Mouse (Mus musculus): ENCODE data around the gene Trpm1.

Gene Trpm1

GRCm38 (mm10) chr7:64212870-64213269, 59.2 kb downstream of the Trpm1 start:
- CTCF ChIA-PET, result no interaction called here
- POLR2A ChIA-PET, result interaction anchor here in 2 of 4 experiments (0.6 to 2.3 kb wide), 2 partner anchors 19 to 28 kb away, joined by 3 to 12 read pairs; no protein-coding TSS in a partner anchor

DNA sequence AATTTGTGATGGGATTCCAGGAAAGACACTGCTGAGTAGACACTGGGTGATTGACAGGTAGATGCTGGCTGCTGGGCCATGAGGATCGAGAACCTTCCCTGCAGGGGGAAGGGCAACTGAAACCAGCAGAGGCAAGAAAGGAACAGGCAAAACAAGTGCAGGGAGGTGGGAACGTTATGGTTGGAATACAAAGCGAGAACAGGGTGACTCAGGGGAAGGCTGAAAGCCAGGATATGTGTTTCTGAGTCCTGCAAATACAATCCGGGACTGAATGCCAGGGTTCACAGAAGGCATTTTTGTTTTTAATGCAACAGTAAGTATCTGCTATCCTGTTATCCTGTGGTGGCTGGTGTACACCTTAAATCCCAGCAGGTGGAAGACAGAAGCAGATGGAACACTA, 60.4 kb downstream of the Trpm1 start:
- ChIA-PET CTCF (interaction anchor here in 1 of 4 experiments (0.5 kb wide), 1 partner anchor 219 kb away, joined by 3 read pairs; no protein-coding TSS in a partner anchor), POLR2A (no interaction called here)

DNA sequence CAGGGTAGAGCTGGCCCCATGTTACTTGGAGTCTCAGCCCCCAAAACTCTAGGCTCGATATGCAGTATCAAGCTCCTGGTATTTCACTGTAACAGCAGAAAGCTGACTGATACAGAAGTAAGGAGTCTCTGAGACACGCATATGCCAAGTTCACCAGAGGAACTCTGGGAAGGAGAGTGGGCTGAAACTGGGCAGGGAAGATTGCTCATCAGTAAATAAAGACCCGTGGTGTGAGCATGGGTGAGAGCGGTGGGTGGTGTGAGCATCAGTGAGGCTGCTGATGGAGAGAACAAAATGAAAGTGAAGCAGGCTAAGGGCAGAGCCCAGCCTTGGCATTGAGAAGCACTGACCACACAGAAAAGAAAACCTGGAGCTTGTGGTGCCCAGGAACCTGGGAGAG, 62.0 kb downstream of the Trpm1 start:
- ChIA-PET POLR2A (interaction anchor here in 2 of 4 experiments (0.6 to 1.4 kb wide), 6 partner anchors 8 to 746 kb away, joined by 3 to 5 read pairs (median 3); no protein-coding TSS in a partner anchor), CTCF (no interaction called here)

- ChIA-PET CTCF (interaction anchor here in 1 of 4 experiments (0.5 kb wide), 1 partner anchor 8 kb away, joined by 3 read pairs; no protein-coding TSS in a partner anchor), POLR2A (no interaction called here)
Observed at GRCm38 (mm10) chr7:64217428-64217827, 63.8 kb downstream of the Trpm1 start.

DNA sequence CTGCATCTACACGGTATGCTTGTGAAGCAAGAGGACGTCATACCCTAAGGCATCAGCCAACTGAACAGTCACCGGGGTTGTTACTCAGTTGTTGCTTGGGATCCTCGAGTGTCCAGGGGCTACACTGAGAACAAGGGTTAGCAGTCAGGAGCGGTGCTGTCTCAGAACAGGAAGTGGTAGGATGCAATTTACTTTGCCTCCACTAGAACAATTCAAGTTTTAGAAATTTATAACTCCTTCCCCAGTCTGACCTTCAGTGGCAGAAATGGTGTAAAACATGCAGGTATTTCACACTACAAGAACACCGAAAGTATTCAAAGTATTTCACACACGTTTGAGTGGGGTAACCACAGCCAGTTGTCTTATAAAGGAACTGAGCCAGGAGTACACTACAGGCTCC, 66.1 kb downstream of the Trpm1 start:
- POLR2A ChIA-PET, result no interaction called here

GRCm38 (mm10) chr7:64223215-64223614, 69.6 kb downstream of the Trpm1 start:
- CTCF ChIA-PET, result interaction anchor here in 1 of 4 experiments (0.6 kb wide), 1 partner anchor 110 kb away, joined by 3 read pairs; no protein-coding TSS in a partner anchor
- POLR2A ChIA-PET, result no interaction called here

More for the DNA sequence above, 66.1 kb downstream of the Trpm1 start:
- CTCF ChIA-PET, result no interaction called here

DNA sequence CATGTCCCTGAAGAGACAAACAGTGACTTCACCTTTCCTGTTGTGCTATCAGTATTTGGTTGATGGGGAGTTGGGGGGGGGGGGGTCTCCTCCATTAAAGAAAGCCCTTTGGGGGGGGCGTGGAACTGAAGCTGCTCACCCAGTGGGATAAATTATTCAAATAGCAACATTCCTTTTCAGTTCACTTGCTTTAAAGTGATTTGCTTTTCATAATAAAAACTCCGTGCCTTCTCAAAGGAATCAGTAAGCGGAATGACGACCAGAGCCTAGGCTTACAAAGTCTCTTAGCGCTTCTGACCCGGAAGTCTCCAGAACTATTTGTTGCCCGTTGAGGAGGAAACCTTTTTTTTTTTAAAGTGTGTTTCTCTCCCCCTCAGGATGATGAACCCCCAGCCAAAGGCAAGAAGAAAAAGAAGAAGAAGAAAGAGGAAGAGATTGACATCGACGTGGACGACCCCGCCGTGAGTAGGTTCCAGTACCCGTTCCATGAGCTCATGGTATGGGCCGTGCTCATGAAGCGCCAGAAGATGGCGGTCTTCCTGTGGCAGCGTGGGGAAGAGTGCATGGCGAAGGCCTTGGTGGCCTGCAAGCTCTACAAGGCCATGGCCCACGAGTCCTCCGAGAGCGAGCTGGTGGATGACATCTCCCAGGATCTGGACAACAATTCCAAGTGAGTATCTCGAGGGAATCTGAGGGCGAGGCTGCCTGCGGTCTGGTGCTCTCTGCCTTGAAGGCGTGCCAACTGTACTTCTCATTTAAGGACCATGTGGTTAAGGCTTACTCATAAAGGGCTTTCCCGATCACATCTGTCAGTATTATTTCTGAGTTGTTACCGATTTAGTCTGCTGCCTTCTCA, 72.9 kb downstream of the Trpm1 start:
- CTCF ChIA-PET, result interaction anchor here in 3 of 4 experiments (0.6 to 1.6 kb wide), 12 partner anchors 9 to 516 kb away, joined by 3 to 5 read pairs (median 3); partner anchors contain the start of gene Mtmr10 (in 1 of the 3)
- POLR2A ChIA-PET, result interaction anchor here in 3 of 4 experiments (0.7 to 2.0 kb wide), 13 partner anchors 10 to 276 kb away, joined by 3 to 7 read pairs (median 4); partner anchors contain the start of genes Mcee (in 1 of the 3), Mphosph10 (in 1 of the 3) and Mtmr10 (in 1 of the 3)

- CTCF ChIA-PET, result interaction anchor here in 3 of 4 experiments (0.7 to 1.6 kb wide), 4 partner anchors 60 to 515 kb away, joined by 3 to 5 read pairs (median 4); partner anchors contain the start of gene Mtmr10 (in 1 of the 3)
- POLR2A ChIA-PET, result interaction anchor here in 3 of 4 experiments (0.6 to 2.0 kb wide), 8 partner anchors 9 to 83 kb away, joined by 3 to 7 read pairs (median 4); partner anchors contain the start of gene Mtmr10 (in 1 of the 3)
Observed at GRCm38 (mm10) chr7:64227586-64227985, 74.0 kb downstream of the Trpm1 start.

DNA sequence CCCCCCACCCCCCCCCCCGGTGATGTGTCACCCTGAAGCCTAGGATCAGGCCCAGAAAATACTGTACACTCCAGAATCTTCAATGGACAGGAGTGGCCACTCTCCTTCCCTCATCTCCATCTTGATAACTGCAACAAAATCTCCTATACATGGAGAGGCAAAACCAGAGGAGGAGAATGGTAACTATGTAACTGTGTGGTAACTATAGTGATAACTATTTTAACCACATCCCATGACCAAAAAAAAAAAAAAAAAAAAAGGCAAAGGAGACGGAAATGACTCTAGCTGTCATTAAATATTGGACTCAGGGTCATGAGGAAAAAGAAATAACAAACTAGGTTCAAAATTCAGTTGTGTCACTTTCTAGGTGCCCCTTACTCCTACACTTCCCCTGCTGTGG, 74.7 kb downstream of the Trpm1 start:
- POLR2A ChIA-PET, result interaction anchor here in 2 of 4 experiments (0.6 to 2.0 kb wide), 5 partner anchors 19 to 136 kb away, joined by 3 to 7 read pairs (median 4); partner anchors contain the start of gene Mtmr10 (in 1 of the 2)

GRCm38 (mm10) chr7:64229911-64230310, 76.3 kb downstream of the Trpm1 start:
- ChIA-PET CTCF (interaction anchor here in 3 of 4 experiments (0.6 to 1.2 kb wide), 5 partner anchors 65 to 643 kb away, joined by 3 to 6 read pairs (median 3); partner anchors contain the start of gene Nsmce3 (in 1 of the 3)), POLR2A (interaction anchor here in 2 of 4 experiments (0.7 to 1.1 kb wide), 5 partner anchors 14 to 45 kb away, joined by 3 read pairs; no protein-coding TSS in a partner anchor)

More for the DNA sequence above, 74.7 kb downstream of the Trpm1 start:
- CTCF ChIA-PET, result interaction anchor here in 2 of 4 experiments (0.6 kb wide), 2 partner anchors 24 to 218 kb away, joined by 5 to 6 read pairs; no protein-coding TSS in a partner anchor

- CTCF ChIA-PET, result interaction anchor here in 1 of 4 experiments (0.9 kb wide), 1 partner anchor 66 kb away, joined by 6 read pairs; no protein-coding TSS in a partner anchor
- POLR2A ChIA-PET, result interaction anchor here in 1 of 4 experiments (0.8 to 1.3 kb wide), 4 partner anchors 9 to 76 kb away, joined by 3 read pairs; no protein-coding TSS in a partner anchor
Observed at GRCm38 (mm10) chr7:64231001-64231400, 77.4 kb downstream of the Trpm1 start.

- POLR2A ChIA-PET, result no interaction called here
- CTCF ChIA-PET, result no interaction called here
Observed at GRCm38 (mm10) chr7:64231996-64232395, 78.4 kb downstream of the Trpm1 start.

DNA sequence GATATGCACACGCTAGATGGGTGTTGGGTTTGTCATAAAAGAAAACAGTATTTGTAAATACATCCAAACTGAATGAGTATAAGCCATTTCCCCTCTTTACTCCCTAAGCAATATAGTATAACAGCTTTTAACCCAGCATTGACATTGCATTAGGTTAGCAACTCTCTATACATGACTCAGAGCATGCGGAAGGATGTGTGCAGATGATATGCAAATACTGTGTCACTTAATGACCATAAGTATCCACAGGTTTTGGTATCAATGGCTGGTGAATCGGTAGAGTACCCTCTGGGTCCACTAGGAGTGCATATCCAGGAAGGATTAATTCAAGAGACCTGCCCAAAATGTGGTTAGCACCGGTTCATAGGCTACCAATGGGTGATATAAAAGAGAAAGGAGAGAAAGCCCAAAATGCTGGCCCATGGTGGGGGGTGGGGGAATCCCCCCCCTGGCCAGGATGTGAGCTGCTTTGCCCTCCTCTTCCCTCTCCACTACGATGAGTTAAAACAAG, 80.7 kb downstream of the Trpm1 start:
- ChIA-PET POLR2A (interaction anchor here in 1 of 4 experiments (0.8 to 1.8 kb wide), 2 partner anchors 26 to 34 kb away, joined by 3 to 4 read pairs; no protein-coding TSS in a partner anchor), CTCF (no interaction called here)

GRCm38 (mm10) chr7:64236521-64236920, 82.9 kb downstream of the Trpm1 start:
- CTCF ChIA-PET, result no interaction called here
- POLR2A ChIA-PET, result interaction anchor here in 1 of 4 experiments (1.1 kb wide), 1 partner anchor 10 kb away, joined by 3 read pairs; no protein-coding TSS in a partner anchor

- POLR2A ChIA-PET, result interaction anchor here in 2 of 4 experiments (0.9 to 1.5 kb wide), 2 partner anchors 11 kb away, joined by 3 read pairs; no protein-coding TSS in a partner anchor
Observed at GRCm38 (mm10) chr7:64237747-64238146, 84.1 kb downstream of the Trpm1 start.

DNA sequence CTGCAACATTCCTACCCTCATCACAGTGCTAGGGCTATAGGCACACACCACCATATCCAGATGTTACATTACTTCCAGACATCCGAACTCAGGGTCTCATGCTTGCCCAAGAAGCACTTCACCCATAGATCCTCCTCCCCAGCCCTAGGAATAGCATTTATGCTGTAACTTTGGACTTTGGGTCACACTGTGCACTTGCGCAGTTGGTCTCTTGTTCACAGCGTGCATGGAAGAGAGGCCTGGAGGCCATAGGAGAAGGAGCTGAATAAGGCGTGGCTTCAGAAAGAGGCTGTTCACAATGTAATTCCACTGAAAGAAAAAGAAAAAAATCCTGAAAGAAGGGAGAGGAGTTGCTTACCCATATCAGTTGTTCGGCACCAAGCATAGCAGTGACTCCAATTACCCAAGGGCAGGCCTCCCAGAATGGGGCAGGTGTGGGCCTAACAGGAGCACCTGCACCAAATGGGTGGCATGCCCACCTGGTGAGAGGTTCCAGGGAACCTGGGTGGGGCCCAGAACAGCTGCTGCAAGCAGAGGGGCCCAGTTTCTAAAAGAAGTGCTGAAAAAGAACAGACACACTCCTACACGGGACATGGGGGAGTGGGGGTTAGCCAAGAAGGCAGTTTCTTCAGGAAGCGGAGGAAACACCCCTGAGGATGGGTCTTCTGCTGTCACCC, 84.9 kb downstream of the Trpm1 start:
- CTCF ChIA-PET, result no interaction called here
- POLR2A ChIA-PET, result interaction anchor here in 2 of 4 experiments (0.9 to 1.5 kb wide), 4 partner anchors 10 to 49 kb away, joined by 3 read pairs; partner anchors contain the start of gene Mtmr10 (in 1 of the 2)

More at GRCm38 (mm10) chr7:64237747-64238146, 84.1 kb downstream of the Trpm1 start:
- CTCF ChIA-PET, result no interaction called here

DNA sequence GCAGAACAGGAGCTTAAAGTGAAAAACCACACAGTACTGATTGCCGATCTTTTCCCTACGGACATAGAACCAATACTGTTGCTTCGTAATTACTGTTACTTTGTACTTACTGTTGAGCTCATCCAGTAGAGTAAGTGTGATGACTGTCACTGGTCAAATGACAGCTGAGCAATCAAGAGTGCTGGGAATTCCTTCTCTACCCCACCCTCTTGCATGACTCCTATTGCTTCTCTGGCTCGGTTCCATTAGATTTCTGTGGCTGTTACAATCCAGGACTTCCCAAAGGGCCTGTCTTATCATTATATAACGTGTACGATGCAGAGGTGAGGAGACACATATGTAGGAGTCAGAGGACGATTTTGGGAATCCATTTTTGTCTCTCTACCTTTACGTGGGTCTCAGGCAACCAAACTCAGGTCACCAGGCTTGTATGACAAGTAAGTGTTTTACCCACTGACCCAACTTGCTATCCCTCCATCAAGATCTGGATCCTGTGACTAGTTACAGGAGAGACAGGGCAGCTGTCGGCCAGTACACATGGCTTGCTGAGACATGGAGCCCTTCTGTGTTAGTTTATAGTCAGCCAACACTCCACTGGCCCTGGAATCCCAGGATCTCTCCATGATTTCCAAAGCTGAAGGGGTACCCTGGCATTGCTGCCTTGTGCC, 85.6 kb downstream of the Trpm1 start:
- ChIA-PET POLR2A (interaction anchor here in 1 of 4 experiments (1.0 to 1.5 kb wide), 3 partner anchors 10 to 48 kb away, joined by 3 read pairs; partner anchors contain the start of gene Mtmr10), CTCF (no interaction called here)

Measured in embryonic stem cell, embryonic (primary cell).